Mouse (Mus musculus) adrenal gland, postnatal 14 days (tissue): Measurements from ENCODE around the gene Mplkip. TPM values are rescaled to one million over a fixed set of nuclear protein-coding genes. Genes with fewer than 3 reads are reported as not detected.

Source experiments
- microRNA-seq, 2 experiments: library from miRNA; unstranded; fragments of <30 nt; microRNA quantifications; one replicate each; pipeline ENCODE4 v1.2.0; 2021
- total RNA-seq: library from RNA; stranded (reverse); gene quantifications from 2 replicates; pipeline ENCODE4 v1.2.3, GENCODE M21; 2021

Gene Mplkip
- total RNA-seq, 1 experiment from 2014 or later, result 21.9 TPM

Small RNAs within 50 kb of the gene (microRNA-seq; reads per million reads assigned to microRNA genes)
- gene Mir466i, result 0 reads per million in 2 experiments

Other genes starting within 250 kb of the Mplkip start
- 5.7 and 6.6 TPM in 2 replicates for gene Sugct, start 361 bp downstream of the Mplkip start, total RNA-seq
- gene Cdk13, start 109.9 kb downstream of the Mplkip start, total RNA-seq, result 51.3 and 54.2 TPM in 2 replicates
- gene Rala, start 249.0 kb downstream of the Mplkip start, total RNA-seq, result 72.3 and 77.7 TPM in 2 replicates